Mouse (Mus musculus) kidney, embryonic 15.5 days (tissue): ENCODE data around the gene Rnf114. TPM values are rescaled to one million over a fixed set of nuclear protein-coding genes. Genes with fewer than 3 reads are reported as not detected.

Experiments used
- ATAC-seq: fragments of 200-750 bp; cut with Nextera tagmentation; replicated peaks from 2 replicates; pipeline ENCODE4 v1.8.0; 2017; ENCODE audit warnings: moderate TSS enrichment; ENCODE audit not compliant: low FRiP score
- H3K27ac ChIP-seq: fragments of 300-500 bp; sonication (generic); 2 replicates; pipeline ENCODE4 v1.5.1; 2015; ENCODE audit warnings: mild to moderate bottlenecking, inconsistent platforms
- H3K27me3 ChIP-seq: fragments of 300-500 bp; sonication (generic); 2 replicates; pipeline ENCODE4 v1.6.1; 2015; ENCODE audit warnings: inconsistent platforms
- H3K36me3 ChIP-seq: fragments of 300-500 bp; sonication (generic); 2 replicates; pipeline ENCODE4 v1.6.1; 2015; ENCODE audit warnings: inconsistent platforms
- H3K4me1 ChIP-seq: fragments of 300-500 bp; sonication (generic); 2 replicates; pipeline ENCODE4 v1.6.1; 2015; ENCODE audit warnings: inconsistent platforms
- H3K4me2 ChIP-seq: fragments of 300-500 bp; sonication (generic); 2 replicates; pipeline ENCODE4 v1.6.1; 2015; ENCODE audit warnings: moderate library complexity, mild to moderate bottlenecking, inconsistent platforms
- H3K4me3 ChIP-seq: fragments of 300-500 bp; sonication (generic); replicated peaks from 2 replicates; pipeline ENCODE4 v1.5.1; 2015; ENCODE audit warnings: mild to moderate bottlenecking, inconsistent platforms
- H3K9ac ChIP-seq: fragments of 300-500 bp; sonication (generic); 2 replicates; pipeline ENCODE4 v1.6.1; 2015; ENCODE audit warnings: mild to moderate bottlenecking, inconsistent platforms
- H3K9me3 ChIP-seq: fragments of 300-500 bp; sonication (generic); replicated peaks from 2 replicates; pipeline ENCODE4 v1.6.1; 2016; ENCODE audit warnings: inconsistent platforms
- WGBS: fragments of 180-500 bp; shearing (Covaris S2); methylation state at CpG from one replicate; pipeline ENCODE4 v1.1.7; 2015; ENCODE audit warnings: mixed read lengths; 5-methylcytosine and 5-hydroxymethylcytosine counted together
- polyA plus RNA-seq: library from polyadenylated mRNA; unstranded; fragments of >200 nt; fragmentation: Nextera tagmentation; extraction: Ambion mirVana; gene quantifications from 2 replicates; pipeline ENCODE4 v1.2.1, GENCODE M21; 2015

Gene Rnf114
- 89.9 and 91.9 TPM in 2 replicates for polyA plus RNA-seq

- 3% methylated on average over 46 of the region's 52 CpGs for WGBS
- no peaks in the 10 kb centered on the region for H3K9me3 ChIP-seq
- H3K27ac ChIP-seq, result peak within 1 kb of the TSS; percentile 99
Measured at GRCm38 (mm10) chr2:167491757-167492708, at the start of gene Rnf114. Rnf114 (plus strand) TSS chr2:167492645.

DNA sequence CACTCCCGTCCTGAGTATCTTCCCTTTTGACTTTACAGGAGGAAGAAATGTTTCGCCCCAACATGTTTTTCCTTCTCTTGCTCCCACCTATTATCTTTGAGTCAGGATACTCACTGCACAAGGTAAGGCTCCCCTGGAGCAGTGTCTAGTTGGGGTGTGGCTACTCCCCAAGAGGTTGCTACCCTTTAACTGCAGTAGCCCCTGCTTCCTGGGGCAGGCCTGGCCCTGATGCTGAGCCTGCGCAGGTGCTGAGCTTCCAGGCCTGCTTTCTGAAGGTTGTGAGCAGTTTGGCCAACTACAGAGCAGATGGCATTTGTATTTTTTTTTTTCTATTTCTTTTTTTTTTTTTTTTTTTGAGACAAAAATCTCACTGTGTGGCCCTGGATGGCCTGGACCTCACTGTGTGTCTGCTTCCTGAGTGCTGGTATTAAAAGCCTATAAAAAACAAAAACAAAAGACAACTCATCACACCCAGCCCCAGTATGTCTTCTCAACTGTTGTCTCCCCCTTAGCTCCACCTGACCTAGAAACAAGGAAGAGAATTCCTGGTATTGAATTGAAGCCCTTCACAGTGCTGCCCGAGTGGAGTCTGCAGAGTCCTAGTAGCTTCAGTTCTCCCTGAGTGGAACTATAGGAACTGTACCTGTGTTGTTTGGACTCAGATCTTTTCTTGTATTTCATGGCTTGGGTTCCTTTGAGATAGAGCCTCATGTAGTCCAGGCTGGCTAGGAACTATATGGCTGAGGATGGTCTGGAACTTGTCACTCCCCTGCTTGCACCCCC is 48.8 kb upstream of the Rnf114 start:
- no peak overlapping the region for H3K27ac ChIP-seq
- ATAC-seq, result no peak
- H3K36me3 ChIP-seq, result peaks cover 79% of the 10 kb centered on the region
- H3K4me3 ChIP-seq, result no peak overlapping the region
- no peak overlapping the region for H3K4me2 ChIP-seq
- WGBS, result 89% methylated on average over 4 of the region's 4 CpGs
- no peaks in the 10 kb centered on the region for H3K27me3 ChIP-seq
- H3K4me1 ChIP-seq, result peaks cover 19% of the 10 kb centered on the region
- no peaks in the 10 kb centered on the region for H3K9me3 ChIP-seq
- no peak overlapping the region for H3K9ac ChIP-seq

More at GRCm38 (mm10) chr2:167491757-167492708, at the start of gene Rnf114:
- Histone ChIP-seq H3K36me3 (peaks cover 10% of the 10 kb centered on the region; the same call in 1 of the 2 replicates), H3K9ac (peak within 1 kb of the TSS; percentile 90), H3K4me1 (peaks cover 33% of the 10 kb centered on the region), H3K27me3 (no peaks in the 10 kb centered on the region), H3K4me2 (peak within 1 kb of the TSS; percentile 69), H3K4me3 (peak within 1 kb of the TSS; percentile 80)
- peak; percentile 49 for ATAC-seq

GRCm38 (mm10) chr2:167445911-167446780 is 46.3 kb upstream of the Rnf114 start:
- Histone ChIP-seq H3K4me1 (peaks cover 22% of the 10 kb centered on the region), H3K4me3 (no peak overlapping the region), H3K9ac (no peak overlapping the region), H3K27me3 (no peaks in the 10 kb centered on the region), H3K9me3 (no peaks in the 10 kb centered on the region), H3K27ac (peak overlapping the region; percentile 63), H3K4me2 (no peak overlapping the region), H3K36me3 (peaks cover 84% of the 10 kb centered on the region)
- peak; percentile 77 for ATAC-seq
- WGBS, result 52% methylated on average over 20 of the region's 20 CpGs

- H3K4me1 ChIP-seq, result peaks cover 22% of the 10 kb centered on the region
- ATAC-seq, result no peak
- 92% methylated on average over 7 of the region's 7 CpGs for WGBS
- no peak overlapping the region for H3K9ac ChIP-seq
- H3K36me3 ChIP-seq, result peaks cover 80% of the 10 kb centered on the region
- no peak overlapping the region for H3K4me3 ChIP-seq
- H3K27me3 ChIP-seq, result no peaks in the 10 kb centered on the region
- H3K27ac ChIP-seq, result no peak overlapping the region
- H3K9me3 ChIP-seq, result no peaks in the 10 kb centered on the region
- H3K4me2 ChIP-seq, result no peak overlapping the region
Measured at GRCm38 (mm10) chr2:167447207-167447606, 45.2 kb upstream of the Rnf114 start.

DNA sequence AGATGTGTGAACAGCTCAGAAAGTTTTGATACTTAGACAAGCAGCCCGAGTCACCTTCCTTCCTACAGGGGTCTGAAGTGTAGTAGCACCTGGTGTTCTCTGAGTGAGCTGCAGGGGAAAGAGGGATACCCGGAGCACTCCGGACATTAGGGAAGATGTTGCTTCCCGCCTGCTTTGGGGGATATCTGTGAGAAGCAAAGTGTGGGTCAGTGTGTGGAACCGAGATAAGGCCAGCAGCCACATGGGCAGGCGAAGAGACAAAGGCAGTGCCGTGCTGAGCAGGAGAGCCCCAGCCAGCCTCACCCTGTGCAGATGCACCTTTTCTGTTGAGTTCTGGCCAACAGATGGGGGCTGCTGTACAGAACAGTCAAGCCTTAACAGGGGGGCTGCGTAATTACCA is 44.8 kb upstream of the Rnf114 start:
- Histone ChIP-seq H3K9me3 (no peaks in the 10 kb centered on the region), H3K9ac (no peak overlapping the region), H3K4me1 (peaks cover 22% of the 10 kb centered on the region), H3K27ac (no peak overlapping the region), H3K4me2 (no peak overlapping the region), H3K4me3 (no peak overlapping the region), H3K36me3 (peaks cover 78% of the 10 kb centered on the region), H3K27me3 (no peaks in the 10 kb centered on the region)
- whole genome bisulfite sequencing, result 92% methylated on average over 8 of the region's 8 CpGs
- ATAC-seq, result 0 out of 2 replicates have a peak, but pooled peaks have one; percentile 41

- no peak overlapping the region for H3K4me2 ChIP-seq
- no peaks in the 10 kb centered on the region for H3K27me3 ChIP-seq
- no peaks in the 10 kb centered on the region for H3K9me3 ChIP-seq
- H3K4me1 ChIP-seq, result peaks cover 22% of the 10 kb centered on the region
- peaks cover 79% of the 10 kb centered on the region for H3K36me3 ChIP-seq
- no peak for ATAC-seq
- H3K9ac ChIP-seq, result no peak overlapping the region
- 0 out of 2 replicates have a peak overlapping the region, but pooled peaks have one; percentile 14 for H3K27ac ChIP-seq
- 83% methylated on average over 21 of the region's 21 CpGs for WGBS
- H3K4me3 ChIP-seq, result no peak overlapping the region
Measured at GRCm38 (mm10) chr2:167449331-167450275, 42.8 kb upstream of the Rnf114 start.

DNA sequence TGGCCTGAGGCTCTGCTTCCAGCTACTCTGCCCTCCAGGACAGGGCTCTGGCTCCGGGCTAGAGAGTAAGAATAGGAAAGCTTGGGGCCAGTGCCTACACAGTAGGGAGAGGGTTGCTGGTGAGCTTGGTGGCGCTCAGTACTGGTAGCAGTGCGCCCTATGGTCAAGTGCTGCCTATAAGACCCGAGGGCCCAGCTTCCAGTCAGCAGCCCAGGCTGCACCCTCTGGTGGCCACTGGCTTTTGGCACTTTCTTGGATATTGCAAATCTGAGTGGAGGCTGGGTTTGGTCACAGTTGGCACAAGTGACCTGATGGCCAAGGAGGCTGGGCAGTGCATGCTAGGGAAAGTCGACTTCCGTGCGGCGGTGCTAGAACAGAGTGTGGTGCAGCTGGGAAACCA is 41.8 kb upstream of the Rnf114 start:
- peaks cover 82% of the 10 kb centered on the region for H3K36me3 ChIP-seq
- 95% methylated on average over 8 of the region's 8 CpGs for WGBS

GRCm38 (mm10) chr2:167453814-167454213 is 38.6 kb upstream of the Rnf114 start:
- no peak for ATAC-seq
- no peaks in the 10 kb centered on the region for H3K27me3 ChIP-seq
- no peak overlapping the region for H3K4me2 ChIP-seq
- peaks cover 3% of the 10 kb centered on the region; the same call in 1 of the 2 replicates for H3K4me1 ChIP-seq
- H3K9ac ChIP-seq, result no peak overlapping the region
- H3K4me3 ChIP-seq, result no peak overlapping the region
- 75% methylated on average over 3 of the region's 3 CpGs for WGBS
- H3K9me3 ChIP-seq, result no peaks in the 10 kb centered on the region
- no peak overlapping the region for H3K27ac ChIP-seq
- peaks cover 88% of the 10 kb centered on the region for H3K36me3 ChIP-seq

More for the DNA sequence above, 41.8 kb upstream of the Rnf114 start:
- Histone ChIP-seq H3K9me3 (no peaks in the 10 kb centered on the region), H3K27ac (no peak overlapping the region), H3K4me1 (peaks cover 12% of the 10 kb centered on the region), H3K27me3 (no peaks in the 10 kb centered on the region), H3K4me3 (no peak overlapping the region), H3K9ac (no peak overlapping the region), H3K4me2 (no peak overlapping the region)
- no peak for ATAC-seq

- Histone ChIP-seq H3K36me3 (peaks cover 90% of the 10 kb centered on the region), H3K4me2 (no peak overlapping the region), H3K9ac (no peak overlapping the region), H3K27me3 (no peaks in the 10 kb centered on the region), H3K4me1 (no peaks in the 10 kb centered on the region), H3K4me3 (no peak overlapping the region), H3K9me3 (no peaks in the 10 kb centered on the region), H3K27ac (no peak overlapping the region)
- ATAC-seq, result no peak
- 92% methylated on average over 5 of the region's 5 CpGs for WGBS
Measured at GRCm38 (mm10) chr2:167456361-167457020, 36.0 kb upstream of the Rnf114 start.

GRCm38 (mm10) chr2:167457213-167457612 is 35.2 kb upstream of the Rnf114 start:
- ATAC-seq, result no peak
- Histone ChIP-seq H3K9me3 (no peaks in the 10 kb centered on the region), H3K27me3 (no peaks in the 10 kb centered on the region), H3K4me3 (no peak overlapping the region), H3K4me1 (no peaks in the 10 kb centered on the region), H3K27ac (no peak overlapping the region), H3K9ac (no peak overlapping the region), H3K4me2 (no peak overlapping the region), H3K36me3 (peaks cover 93% of the 10 kb centered on the region)
- WGBS, result 93% methylated on average over 9 of the region's 9 CpGs
